Mouse (Mus musculus) heart, postnatal 0 days (tissue): ENCODE data around the gene Traf3ip3.

Experiments
- CTCF ChIP-seq: IDR thresholded peaks from 2 replicates; pipeline ENCODE4 v1.5.1; 2016; ENCODE audit warnings: antibody characterized with exemption, control low read depth, low read depth
- EP300 ChIP-seq: IDR thresholded peaks from 2 replicates; pipeline ENCODE4 v1.6.1; 2016; ENCODE audit warnings: antibody characterized with exemption, low read depth

DNA sequence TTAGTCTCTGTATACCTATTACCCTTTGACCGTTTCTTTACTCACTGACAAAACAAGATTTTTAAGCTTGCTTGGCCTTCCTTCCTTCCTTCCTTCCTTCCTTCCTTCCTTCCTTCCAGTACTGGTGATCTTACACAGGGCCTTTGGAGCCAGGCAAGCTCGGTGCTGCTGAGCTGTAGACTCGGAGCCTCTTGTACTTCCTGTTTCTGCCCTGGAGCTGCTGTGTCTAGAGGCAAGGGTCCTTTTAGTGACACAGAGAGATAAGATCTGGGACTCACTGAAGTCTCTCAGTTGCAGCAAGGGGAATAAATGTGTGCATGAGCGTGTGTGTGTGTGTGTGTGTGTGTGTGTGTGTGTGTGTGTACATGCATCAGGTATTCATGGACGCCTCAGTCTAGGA, 29.4 kb upstream of the Traf3ip3 start:
- no peak for TF ChIP-seq CTCF
- no peak for TF ChIP-seq EP300
